Mouse (Mus musculus) liver, postnatal 0 days (tissue): Measurements from ENCODE around the gene Tbc1d16.

Source experiments
- CTCF ChIP-seq: sonication (generic); IDR thresholded peaks from 2 replicates; pipeline ENCODE4 v1.5.1; 2016; ENCODE audit warnings: antibody characterized with exemption, low read depth
- EP300 ChIP-seq: IDR thresholded peaks from 2 replicates; pipeline ENCODE4 v1.6.1; 2016; ENCODE audit warnings: antibody characterized with exemption, low read depth, mild to moderate bottlenecking

- TF ChIP-seq CTCF (no peak), EP300 (no peak)
Measured at GRCm38 (mm10) chr11:119159496-119159895, 68.8 kb downstream of the Tbc1d16 start.
